Mouse (Mus musculus) layer of hippocampus, adult 18-20 months (tissue): ENCODE measurements around the gene Mc1r. TPM values are rescaled to one million over a fixed set of nuclear protein-coding genes. Genes with fewer than 3 reads are reported as not detected.
A peak's percentile ranks its signal among the peaks of the same experiment; 100 is the strongest.
"Not testable (repeated sequence)": the region's sequence is repeated elsewhere in the genome, so short reads cannot be mapped to it uniquely, and the experiment has no call there.

Source experiments
- DNase-seq, 2 experiments: peaks; one replicate each; pipeline ENCODE4 v3.0.0; 2022; ENCODE audit warnings: low spot score in 2 of 2
- total RNA-seq, 2 experiments: library from RNA; stranded (reverse); gene quantifications; 2 replicates each; pipeline ENCODE4 v1.2.3; 2021

The Mc1r gene
- total RNA-seq, 2 experiments from 2014 or later = 0.07 TPM; not detected in 1

DNA sequence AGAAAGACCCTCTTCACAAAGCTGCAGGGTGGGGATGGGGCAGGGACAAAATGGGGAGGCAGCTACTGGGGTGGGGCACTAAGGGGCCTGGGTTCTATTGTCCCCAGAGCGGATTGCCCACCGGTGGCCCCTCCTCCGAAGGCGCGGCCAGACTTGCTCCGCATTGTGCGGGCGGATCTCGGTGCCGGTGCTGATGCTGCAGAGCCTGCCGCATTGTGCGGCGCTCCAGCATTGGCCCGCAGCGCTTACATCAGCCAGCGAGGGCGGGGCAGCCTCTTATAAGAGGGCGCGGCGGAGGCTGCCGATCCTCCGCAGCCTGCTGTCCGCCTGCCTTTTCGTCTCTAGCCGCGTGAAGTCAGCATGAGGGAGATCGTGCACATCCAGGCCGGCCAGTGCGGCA lies 4.3 kb downstream of the Mc1r start, which contains the start of gene Tubb3:
Gene Tubb3, plus strand, starts transcription at position 179 of the 400 bp plus-strand sequence.
- peak; percentile 90 to 94 for DNase-seq

DNA sequence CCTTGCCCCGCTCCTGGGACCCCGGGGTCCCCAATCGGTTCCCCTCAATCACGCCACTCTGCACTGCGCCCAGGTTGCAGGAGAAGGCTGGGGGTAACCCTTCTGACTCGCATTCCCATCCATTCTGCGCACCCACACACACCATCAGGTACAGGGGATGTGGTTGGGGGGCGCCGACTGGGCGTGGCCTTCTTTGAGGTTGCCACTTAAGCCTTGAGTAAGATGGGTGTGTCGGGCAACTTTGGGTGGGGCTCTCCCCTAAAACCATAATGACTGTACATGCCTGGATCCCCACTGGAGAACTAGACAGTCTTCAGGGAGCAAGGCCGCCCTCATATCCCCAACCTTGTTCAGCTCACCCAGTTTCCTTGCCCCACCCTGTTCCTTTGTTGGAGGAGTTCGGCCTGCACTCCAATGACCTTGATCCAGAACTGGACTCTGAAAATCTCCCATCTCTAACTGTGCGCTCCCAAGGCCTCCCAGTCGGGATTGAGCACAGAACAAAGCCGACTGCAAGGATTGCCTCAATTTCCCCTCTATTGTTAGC lies 4.9 kb downstream of the Mc1r start:
- DNase-seq = no peak

DNA sequence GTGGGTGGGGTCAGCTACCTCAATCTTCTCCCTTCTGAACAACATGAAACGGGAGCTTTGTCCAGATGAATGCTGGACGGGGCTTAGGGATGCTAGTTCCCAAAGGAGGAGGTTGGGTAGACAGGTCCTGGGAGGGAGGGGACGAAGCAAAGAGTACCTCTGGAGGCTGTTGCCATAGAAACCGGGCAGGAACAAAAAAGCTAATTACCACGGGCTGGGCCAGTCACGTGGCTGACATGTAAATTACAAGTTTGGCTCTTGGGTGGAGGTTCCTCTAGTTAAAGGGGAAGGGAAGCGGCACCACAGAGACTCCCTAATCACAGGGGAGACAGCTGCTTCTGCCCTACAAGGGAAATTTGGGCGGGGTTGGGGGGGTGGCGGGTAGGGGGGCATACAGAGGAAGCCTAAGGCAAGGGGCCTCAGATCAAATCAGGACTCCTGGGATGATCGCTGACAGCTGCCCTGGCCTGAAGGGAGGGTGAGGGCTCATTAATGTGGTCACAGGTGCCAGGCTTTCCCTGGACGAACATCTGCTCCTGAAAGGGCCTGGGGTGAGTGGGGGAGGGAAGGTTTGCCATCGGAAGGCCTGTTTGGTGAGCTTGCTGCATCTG lies 5.8 kb downstream of the Mc1r start:
- DNase-seq = peak; percentile 82 to 90

DNA sequence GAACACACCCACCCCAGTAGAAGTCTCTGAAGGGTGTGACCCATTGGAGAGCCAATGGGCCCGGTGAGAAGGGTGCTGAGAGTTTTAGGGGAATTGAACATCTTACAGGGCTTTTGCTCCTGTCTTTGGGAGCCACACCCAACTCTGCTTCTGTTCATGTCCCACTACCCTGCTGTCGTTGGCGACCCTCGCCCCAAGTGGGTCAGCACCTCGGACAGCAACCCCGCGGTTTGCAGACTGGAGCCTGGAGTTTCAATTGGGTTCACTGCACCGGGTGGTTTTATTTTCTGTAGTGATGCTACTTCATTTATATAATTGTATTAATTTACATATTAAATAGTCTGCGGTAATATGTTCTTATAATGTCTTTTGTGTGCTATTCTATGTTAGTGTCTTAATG lies 7.3 kb downstream of the Mc1r start:
- DNase-seq = no peak

DNA sequence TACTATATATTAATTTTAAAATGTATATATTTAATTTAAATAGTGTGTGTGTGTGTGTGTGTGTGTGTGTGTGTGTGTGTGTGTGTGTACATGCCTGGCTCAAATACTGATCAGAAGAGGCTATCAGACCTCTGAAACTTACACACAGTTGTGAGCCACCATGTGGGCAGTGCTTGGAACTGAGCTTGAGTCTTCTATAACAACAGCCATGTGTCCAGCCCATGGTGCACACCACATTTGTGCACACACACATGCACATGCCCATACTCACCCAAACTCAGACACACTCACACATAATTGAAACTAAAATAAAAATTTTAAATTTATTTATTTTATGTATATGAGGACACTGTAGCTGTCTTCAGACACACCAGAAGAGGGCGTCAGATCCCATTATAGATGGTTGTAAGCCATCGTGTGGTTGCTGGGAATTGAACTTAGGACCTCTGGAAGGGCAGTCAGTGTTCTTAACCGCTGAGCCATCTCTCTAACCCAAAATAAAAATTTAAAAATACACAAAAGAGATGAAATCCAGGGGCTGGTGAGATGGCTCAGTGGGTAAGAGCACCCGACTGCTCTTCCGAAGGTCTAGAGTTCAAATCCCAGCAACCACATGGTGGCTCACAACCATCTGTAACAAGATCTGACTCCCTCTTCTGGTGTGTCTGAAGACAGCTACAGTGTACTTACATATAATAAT lies 8.2 kb downstream of the Mc1r start:
- DNase-seq = not testable (repeated sequence)

DNA sequence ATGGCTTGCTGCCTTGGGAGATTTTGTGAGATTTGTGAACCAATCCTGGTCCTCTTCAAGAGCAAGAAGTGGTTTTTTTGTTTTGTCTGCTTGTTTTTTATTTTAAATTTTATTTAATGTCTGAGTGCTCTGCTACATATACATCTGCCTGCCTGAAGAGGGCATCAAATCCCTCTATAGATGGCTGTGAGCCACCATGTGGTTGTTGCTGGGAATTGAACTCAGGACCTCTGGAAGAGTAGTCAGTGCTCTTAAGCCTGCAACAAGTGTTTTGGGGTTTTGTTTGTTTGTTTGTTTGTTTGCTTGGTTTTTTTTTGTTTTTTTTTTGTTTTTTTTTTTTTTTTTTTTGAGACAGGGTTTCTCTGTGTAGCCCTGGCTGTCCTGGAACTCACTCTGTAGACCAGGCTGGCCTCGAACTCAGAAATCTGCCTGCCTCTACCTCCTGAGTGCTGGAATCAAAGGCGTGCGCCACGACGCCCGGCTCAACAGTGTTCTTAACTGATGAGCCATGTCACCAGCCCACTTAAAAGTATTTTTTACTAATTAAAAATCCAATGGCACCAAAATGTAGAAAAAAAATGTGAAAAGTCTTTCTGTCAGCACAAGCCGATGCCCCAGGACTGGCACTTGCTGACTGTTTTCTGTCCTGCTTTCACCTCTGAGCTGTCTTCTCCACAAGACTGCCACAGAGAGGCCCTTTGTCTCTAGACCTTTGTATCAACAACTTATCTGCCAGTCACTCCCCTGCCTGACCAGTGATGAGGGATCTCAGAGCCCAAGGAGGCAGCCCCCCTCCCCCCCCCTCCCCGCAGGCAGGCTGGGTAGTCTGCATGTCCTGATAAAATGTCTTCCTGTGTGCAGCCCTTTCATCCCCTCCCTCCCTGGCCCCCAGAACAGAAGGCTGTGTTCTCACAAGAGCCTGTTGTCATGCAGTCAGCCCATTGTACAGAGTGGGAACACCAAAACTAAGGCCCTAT lies 9.3 kb downstream of the Mc1r start:
- DNase-seq = no peak

DNA sequence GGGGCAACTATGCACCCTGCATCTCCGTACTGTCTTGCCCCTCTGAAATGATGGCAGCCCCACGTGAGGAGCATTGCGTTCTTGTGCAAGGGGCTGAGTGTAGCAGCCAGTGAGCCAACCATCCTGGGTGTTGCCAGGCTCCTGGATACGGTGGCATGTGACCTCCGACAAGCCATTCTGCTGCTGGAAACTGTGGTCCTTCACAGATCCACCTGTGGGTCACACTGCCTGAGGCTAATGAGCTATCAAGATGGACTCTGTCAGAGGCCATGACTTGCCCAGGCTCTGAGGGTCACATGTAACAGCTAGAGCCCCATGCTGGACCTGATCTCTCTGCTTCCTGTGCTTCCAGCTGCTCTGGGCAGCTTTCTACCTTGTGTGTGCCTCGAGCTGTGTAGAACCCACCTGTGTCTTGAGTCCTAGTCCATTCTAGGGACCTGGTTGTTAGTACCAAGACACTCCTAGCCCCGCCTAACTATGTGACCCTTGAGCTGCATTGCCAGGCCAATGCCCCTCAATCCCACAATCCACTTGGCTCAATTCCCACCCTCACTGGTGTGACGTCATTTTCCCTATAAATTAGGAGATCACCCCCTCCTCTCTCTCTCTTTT lies 10.1 kb downstream of the Mc1r start:
- DNase-seq = no peak

DNA sequence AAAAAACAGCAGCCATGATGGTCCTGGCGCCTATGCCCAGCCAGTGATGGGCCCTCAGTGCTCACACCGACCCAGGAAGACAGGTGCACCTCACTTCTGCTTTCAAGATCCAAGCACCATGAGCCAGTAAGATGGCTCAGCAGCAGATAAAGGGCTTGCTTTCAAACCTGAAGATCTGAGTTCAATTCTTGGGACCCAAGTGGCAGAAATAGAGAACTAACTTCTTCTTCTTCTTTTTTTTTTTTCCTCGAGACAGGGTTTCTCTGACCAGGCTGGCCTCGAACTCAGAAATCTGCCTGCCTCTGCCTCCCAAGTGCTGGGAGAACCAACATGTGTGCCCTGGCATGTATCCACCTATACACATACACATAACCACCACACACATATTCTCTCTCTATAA lies 12.8 kb downstream of the Mc1r start:
- DNase-seq = no peak

DNA sequence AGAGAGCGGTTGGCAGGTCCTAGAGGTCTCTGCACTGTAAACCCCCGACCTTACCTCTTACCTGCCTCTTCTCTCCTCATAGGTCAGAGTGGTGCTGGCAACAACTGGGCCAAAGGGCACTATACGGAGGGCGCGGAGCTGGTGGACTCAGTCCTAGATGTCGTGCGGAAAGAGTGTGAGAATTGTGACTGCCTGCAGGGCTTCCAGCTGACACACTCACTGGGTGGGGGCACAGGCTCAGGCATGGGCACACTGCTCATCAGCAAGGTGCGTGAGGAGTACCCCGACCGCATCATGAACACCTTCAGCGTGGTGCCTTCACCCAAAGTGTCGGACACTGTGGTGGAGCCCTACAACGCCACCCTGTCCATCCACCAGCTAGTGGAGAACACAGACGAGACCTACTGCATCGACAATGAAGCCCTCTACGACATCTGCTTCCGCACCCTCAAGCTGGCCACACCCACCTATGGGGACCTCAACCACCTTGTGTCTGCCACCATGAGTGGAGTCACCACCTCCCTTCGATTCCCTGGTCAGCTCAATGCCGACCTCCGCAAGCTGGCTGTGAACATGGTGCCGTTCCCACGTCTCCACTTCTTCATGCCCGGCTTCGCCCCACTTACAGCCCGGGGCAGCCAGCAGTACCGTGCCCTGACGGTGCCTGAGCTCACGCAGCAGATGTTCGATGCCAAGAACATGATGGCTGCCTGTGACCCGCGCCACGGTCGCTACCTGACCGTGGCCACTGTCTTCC lies 13.8 kb downstream of the Mc1r start:
- DNase-seq = no peak

DNA sequence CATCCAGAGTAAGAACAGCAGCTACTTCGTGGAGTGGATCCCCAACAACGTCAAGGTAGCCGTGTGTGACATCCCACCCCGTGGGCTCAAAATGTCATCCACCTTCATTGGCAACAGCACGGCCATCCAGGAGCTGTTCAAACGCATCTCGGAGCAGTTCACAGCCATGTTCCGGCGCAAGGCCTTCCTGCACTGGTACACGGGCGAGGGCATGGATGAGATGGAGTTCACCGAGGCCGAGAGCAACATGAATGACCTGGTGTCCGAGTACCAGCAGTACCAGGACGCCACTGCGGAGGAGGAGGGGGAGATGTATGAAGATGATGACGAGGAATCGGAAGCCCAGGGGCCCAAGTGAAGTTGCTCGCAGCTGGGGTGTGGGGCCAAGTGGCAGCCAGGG lies 14.4 kb downstream of the Mc1r start:
- no peak for DNase-seq

DNA sequence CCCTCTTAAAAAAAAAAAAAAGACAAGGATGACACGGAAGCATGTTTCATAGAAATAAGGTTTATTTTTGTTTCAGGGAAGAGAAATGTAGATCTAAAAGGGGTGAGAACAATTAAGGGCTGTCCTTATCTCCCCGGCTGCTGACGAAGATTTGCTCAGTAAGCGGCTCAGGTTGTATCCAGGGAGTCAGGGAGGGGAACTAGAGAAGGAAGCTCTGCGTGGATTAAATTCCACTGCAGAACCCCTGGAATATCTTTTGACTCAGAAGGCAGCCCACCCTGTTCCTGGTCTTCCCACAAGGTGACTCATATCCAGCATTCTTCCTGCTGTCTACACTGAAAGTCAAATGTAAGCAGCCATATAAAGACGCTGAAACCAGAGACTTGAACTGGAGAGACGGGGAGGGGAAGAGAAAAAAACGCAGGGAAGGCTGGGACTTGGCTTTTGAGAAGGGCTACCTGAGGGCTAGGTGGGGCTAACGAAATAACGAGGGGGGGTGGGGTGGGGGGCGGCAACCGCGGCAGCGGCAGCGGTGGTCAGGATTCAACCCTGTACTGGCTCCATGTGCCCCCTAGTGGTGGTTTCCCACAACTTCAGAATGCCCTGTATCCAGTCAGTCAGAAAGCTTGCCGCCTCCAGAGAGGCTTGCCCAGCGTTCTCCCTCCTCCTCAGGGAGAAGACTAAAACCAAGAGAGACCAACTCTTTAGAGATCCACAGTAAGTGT lies 15.3 kb downstream of the Mc1r start:
- peak; percentile 73 to 84 for DNase-seq

DNA sequence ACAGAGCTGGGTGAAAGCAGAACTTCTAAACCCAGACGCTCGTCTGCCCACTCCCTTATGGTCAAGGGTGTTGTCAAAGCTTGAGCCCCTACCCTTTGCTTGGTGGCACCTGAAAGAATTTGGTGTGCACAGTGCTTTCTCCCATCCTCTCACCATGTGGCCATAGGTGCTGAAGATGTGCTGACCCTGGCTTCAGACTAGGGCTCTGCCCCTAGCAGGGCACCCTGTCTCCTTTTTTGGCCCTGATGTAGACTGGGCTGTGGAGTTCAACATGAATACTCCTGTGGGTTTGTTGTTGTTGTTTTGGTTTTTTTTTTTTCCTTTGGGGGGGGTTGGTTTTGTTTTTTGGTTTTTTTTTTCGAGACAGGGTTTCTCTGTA lies 15.9 kb downstream of the Mc1r start:
- no peak for DNase-seq

DNA sequence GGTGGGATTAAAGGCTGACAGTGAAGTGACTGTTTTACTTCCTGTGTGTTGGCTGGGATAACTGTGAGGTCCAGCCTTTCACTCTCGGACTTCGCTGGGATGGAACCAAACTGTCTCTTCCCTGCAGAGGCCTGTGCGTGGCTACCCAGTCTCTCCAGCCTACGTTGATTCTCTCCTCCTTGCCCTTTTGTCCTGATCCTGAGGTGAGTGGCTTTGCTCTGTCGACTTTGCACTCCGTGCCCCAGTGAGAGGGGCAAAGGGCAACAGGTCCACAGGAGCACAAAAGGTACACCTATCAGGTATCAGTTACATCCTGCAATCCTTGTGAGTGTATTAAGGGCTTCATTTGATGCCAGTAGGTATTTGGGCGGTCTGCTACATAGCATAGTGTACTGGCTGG lies 16.5 kb downstream of the Mc1r start, which contains the start of gene Def8:
Gene Def8, plus strand, starts transcription at position 87 of the 400 bp plus-strand sequence.
- no peak for DNase-seq

DNA sequence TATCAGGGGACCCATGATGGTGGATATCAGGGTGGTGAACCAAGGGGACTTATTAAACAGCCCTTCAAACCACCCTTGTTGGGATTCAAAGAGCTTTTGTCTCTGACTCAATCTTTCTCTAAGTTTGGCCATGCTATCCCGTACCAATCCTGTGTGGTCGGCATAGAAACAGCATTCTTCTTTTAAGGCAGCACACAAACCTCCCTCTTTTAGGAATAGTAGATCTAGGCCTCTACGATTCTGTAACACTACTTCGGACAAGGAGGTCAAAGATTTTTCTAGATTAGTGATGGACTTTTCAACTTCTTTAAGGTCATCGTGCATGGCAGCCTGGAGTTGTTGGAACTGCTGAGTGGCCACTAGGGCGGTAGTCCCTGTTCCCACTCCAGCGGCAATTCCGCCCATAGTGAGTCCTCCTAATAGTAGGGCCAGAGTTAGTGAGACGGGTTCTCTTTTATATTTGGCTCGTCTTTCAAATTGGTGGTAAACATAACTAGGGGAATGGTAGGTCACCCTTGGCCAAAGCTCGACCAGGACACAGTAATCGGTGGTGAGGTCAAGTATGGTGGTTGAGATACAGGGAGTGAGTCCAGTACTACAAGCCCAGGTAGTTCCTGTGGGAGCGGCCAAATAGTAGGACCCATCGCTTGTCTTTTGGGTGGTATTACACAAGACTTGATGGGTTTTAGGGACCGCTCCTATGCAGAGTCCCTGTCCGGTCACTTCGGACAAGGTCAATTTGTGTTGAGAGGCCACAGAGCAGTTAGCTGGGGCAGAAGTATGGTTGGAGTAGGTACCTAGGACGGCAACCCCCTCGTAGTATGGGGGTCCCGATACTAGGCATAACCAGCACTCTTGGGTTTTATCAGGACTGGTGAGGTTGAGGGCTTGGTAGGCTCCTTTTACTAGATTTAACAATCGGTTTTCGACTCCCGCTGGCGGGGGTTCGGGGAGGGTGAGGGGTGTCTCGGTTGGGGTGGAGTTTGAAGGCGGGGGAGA lies 19.9 kb downstream of the Mc1r start:
- DNase-seq = no peak

DNA sequence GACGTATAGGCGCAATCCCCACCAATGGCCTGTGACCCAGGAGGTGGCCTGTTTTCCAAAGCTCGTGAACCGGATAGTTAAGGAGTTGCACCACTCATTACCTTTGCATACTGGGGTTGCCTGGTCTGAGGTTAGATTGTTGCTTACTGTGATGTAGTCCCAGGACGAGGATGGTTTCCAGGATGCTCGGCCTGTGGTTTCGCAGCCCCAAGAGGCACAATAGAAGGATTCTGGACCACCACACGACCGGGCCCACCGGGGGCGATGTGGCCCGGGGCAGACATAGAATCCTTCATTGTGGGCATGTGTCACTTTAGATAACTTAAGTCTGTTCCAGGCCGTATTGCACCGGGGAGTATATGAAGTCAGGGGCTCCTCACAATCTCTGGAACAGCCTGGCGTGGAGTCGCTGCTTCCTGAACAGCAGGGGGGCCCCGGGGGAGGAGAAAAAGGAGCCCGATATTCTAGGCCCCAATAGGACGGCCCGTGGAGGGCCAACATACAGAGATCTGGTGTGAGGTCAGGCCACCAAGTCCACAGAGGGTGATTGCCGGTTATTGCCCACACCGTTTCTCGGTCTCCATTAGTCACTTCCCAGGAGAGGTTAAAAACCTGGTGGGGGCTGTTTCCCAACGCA lies 20.9 kb downstream of the Mc1r start:
- DNase-seq = no peak

DNA sequence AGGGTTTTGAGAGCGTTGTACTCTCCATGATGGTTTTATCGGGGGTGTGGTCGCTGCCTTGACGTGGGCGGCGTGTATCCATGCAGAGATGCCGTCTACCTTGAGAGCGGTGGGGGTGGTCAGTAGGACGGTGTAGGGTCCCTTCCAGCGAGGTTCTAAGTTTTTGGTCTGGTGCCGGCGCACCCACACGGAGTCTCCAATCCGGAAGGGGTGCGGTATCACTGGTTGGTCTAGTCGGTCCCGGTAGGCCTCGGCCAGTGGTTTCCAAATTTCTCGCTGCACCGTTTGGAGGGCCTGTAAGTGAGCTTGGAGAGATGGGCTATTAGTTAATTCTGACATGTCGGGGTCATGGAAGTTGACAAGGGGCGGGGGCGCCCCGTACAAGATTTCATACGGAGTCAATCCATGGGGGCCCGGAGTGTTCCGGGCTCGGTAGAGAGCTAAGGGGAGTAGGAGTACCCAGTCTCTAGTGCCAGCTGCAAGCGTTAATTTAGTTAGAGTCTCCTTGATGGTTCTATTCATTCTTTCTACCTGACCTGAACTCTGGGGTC lies 21.5 kb downstream of the Mc1r start:
- no peak for DNase-seq

DNA sequence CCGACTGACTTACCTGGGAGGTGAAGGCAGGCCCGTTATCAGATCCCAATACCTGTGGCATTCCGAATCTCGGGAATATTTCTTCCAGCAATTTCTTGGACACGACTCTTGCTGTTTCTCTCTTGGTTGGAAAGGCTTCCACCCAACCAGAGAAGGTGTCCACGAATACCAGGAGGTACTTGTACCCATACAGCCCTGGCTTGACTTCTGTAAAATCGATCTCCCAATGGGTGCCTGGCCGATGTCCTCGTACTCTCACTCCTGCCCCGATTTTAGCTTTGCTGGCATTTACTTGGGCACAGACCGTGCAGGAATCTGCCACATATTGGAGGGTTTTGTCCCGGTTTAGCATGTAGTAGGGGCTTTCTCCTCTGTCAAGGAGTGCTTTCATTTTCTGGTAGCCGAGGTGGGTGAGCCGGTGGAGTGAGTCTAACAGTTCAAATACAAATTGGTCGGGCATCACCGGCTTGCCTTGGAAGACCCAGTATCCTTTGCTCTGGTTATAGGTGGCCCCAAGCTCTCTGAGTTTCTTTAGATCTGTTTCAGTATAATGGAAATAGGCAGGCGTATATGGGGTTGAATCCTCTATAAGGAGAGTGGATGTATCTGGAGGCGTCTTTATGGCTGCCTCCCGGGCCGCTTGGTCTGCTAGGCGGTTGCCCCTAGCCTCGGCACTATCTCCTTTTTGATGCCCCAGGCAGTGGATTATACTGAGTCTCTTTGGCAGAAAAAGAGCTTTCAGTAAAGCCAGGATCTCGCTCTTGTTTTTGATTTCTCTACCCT lies 22.2 kb downstream of the Mc1r start:
- DNase-seq = no peak
